Mouse (Mus musculus): Measurements from ENCODE around the gene Gm45021. TPM values are rescaled to one million over a fixed set of nuclear protein-coding genes. Genes with fewer than 3 reads are reported as not detected.
"Not testable (repeated sequence)": the region's sequence is repeated elsewhere in the genome, so short reads cannot be mapped to it uniquely, and the experiment has no call there.

The Gm45021 gene
- polyA plus RNA-seq, 1 experiment from 2014 or later = not detected

GRCm38 (mm10) chr6:48609512-48609911 lies 20.1 kb downstream of the Gm45021 start:
- TF ChIP-seq EP300 (optimal IDR thresholded peaks at IDR 0.05) (no peak), CTCF (IDR thresholded peaks at IDR 0.05; ENCODE audit: low read depth) (no peak)
- Histone ChIP-seq H3K4me2 (replicated peaks; ENCODE audit: low read depth) (no peak overlapping the region), H3K9me3 (ENCODE audit: control insufficient read depth, low read length) (no peaks in the 10 kb centered on the region), H3K27me3 (ENCODE audit: control insufficient read depth, insufficient read depth, low read length) (no peaks in the 10 kb centered on the region), H3K27ac (replicated peaks) (no peak overlapping the region), H3K4me3 (ENCODE audit: low read depth, low read length) (no peak overlapping the region), H3K4me1 (replicated peaks; ENCODE audit: control insufficient read depth, insufficient read depth) (no peaks in the 10 kb centered on the region), H3K36me3 (ENCODE audit: control insufficient read depth, insufficient read depth, low read length) (0 out of 2 replicates have a peak, but pooled peaks cover 2% of the 10 kb centered on the region), H3K9ac (ENCODE audit: low read length) (no peak overlapping the region)
- 68% methylated on average over 7 of the region's 7 CpGs for WGBS
- DNase-seq (ENCODE audit: low spot score) (no peak), ATAC-seq (ENCODE audit: low FRiP score, low TSS enrichment) (no peak)

- TF ChIP-seq EP300 (optimal IDR thresholded peaks at IDR 0.05) = no peak
- TF ChIP-seq CTCF (IDR thresholded peaks at IDR 0.05; ENCODE audit: low read depth) = peak; percentile 58
- 0 out of 2 replicates have a peak, but pooled peaks cover 2% of the 10 kb centered on the region for H3K36me3 ChIP-seq (ENCODE audit: control insufficient read depth, insufficient read depth, low read length)
- H3K9ac ChIP-seq (ENCODE audit: low read length) = no peak overlapping the region
- H3K27me3 ChIP-seq (ENCODE audit: control insufficient read depth, insufficient read depth, low read length) = no peaks in the 10 kb centered on the region
- no peak for DNase-seq (ENCODE audit: low spot score)
- WGBS = 18% methylated on average over 3 of the region's 3 CpGs
- H3K4me2 ChIP-seq (replicated peaks; ENCODE audit: low read depth) = no peak overlapping the region
- no peak; the same call in 1 of the 2 replicates for ATAC-seq (ENCODE audit: low FRiP score, low TSS enrichment)
- no peaks in the 10 kb centered on the region for H3K4me1 ChIP-seq (replicated peaks; ENCODE audit: control insufficient read depth, insufficient read depth)
- no peak overlapping the region for H3K4me3 ChIP-seq (ENCODE audit: low read depth, low read length)
- H3K27ac ChIP-seq (replicated peaks) = no peak overlapping the region
- no peaks in the 10 kb centered on the region for H3K9me3 ChIP-seq (ENCODE audit: control insufficient read depth, low read length)
Measured at GRCm38 (mm10) chr6:48610657-48611056, 21.2 kb downstream of the Gm45021 start.

GRCm38 (mm10) chr6:48613464-48613863 lies 24.1 kb downstream of the Gm45021 start:
- no peaks in the 10 kb centered on the region for H3K27me3 ChIP-seq (ENCODE audit: control insufficient read depth, insufficient read depth, low read length)
- no peaks in the 10 kb centered on the region for H3K4me1 ChIP-seq (replicated peaks; ENCODE audit: control insufficient read depth, insufficient read depth)
- WGBS = 95% methylated on average over 4 of the region's 4 CpGs
- H3K9me3 ChIP-seq (ENCODE audit: control insufficient read depth, low read length) = no peaks in the 10 kb centered on the region
- H3K36me3 ChIP-seq (ENCODE audit: control insufficient read depth, insufficient read depth, low read length) = 0 out of 2 replicates have a peak, but pooled peaks cover 2% of the 10 kb centered on the region
- H3K27ac ChIP-seq (replicated peaks) = no peak overlapping the region
- no peak overlapping the region for H3K9ac ChIP-seq (ENCODE audit: low read length)
- DNase-seq (ENCODE audit: low spot score) = no peak
- ATAC-seq (ENCODE audit: low FRiP score, low TSS enrichment) = no peak
- H3K4me3 ChIP-seq (ENCODE audit: low read depth, low read length) = no peak overlapping the region
- no peak overlapping the region for H3K4me2 ChIP-seq (replicated peaks; ENCODE audit: low read depth)
- no peak for TF ChIP-seq EP300 (optimal IDR thresholded peaks at IDR 0.05)
- no peak for TF ChIP-seq CTCF (IDR thresholded peaks at IDR 0.05; ENCODE audit: low read depth)

GRCm38 (mm10) chr6:48614756-48615155 lies 25.3 kb downstream of the Gm45021 start:
- peaks cover 8% of the 10 kb centered on the region for H3K36me3 ChIP-seq (ENCODE audit: control insufficient read depth, insufficient read depth, low read length)
- 92% methylated on average over 5 of the region's 5 CpGs for WGBS
- no peak overlapping the region for H3K9ac ChIP-seq (ENCODE audit: low read length)
- H3K4me2 ChIP-seq (replicated peaks; ENCODE audit: low read depth) = no peak overlapping the region
- H3K4me3 ChIP-seq (ENCODE audit: low read depth, low read length) = no peak overlapping the region
- no peaks in the 10 kb centered on the region for H3K4me1 ChIP-seq (replicated peaks; ENCODE audit: control insufficient read depth, insufficient read depth)
- H3K27ac ChIP-seq (replicated peaks) = no peak overlapping the region
- H3K9me3 ChIP-seq (ENCODE audit: control insufficient read depth, low read length) = no peaks in the 10 kb centered on the region
- ATAC-seq (ENCODE audit: low FRiP score, low TSS enrichment) (no peak), DNase-seq (ENCODE audit: low spot score) (no peak)
- TF ChIP-seq EP300 (optimal IDR thresholded peaks at IDR 0.05) (no peak), CTCF (IDR thresholded peaks at IDR 0.05; ENCODE audit: low read depth) (no peak)
- no peaks in the 10 kb centered on the region for H3K27me3 ChIP-seq (ENCODE audit: control insufficient read depth, insufficient read depth, low read length)

- Histone ChIP-seq H3K4me1 (replicated peaks; ENCODE audit: control insufficient read depth, insufficient read depth) (no peaks in the 10 kb centered on the region), H3K9me3 (ENCODE audit: control insufficient read depth, low read length) (no peaks in the 10 kb centered on the region)
- WGBS = 95% methylated on average over 30 of the region's 30 CpGs
Measured at GRCm38 (mm10) chr6:48620031-48620430, 30.6 kb downstream of the Gm45021 start.

GRCm38 (mm10) chr6:48622186-48622843 lies 32.9 kb downstream of the Gm45021 start:
- not testable (repeated sequence) for ATAC-seq (ENCODE audit: low FRiP score, low TSS enrichment); DNase-seq (ENCODE audit: low spot score); H3K4me3 ChIP-seq (ENCODE audit: low read depth, low read length); H3K9ac ChIP-seq (ENCODE audit: low read length); H3K27me3 ChIP-seq (ENCODE audit: control insufficient read depth, insufficient read depth, low read length); H3K9me3 ChIP-seq (ENCODE audit: control insufficient read depth, low read length); H3K27ac ChIP-seq (replicated peaks); H3K4me1 ChIP-seq (replicated peaks; ENCODE audit: control insufficient read depth, insufficient read depth); H3K4me2 ChIP-seq (replicated peaks; ENCODE audit: low read depth)
- WGBS = 88% methylated on average over 8 of the region's 8 CpGs
- H3K36me3 ChIP-seq (ENCODE audit: control insufficient read depth, insufficient read depth, low read length) = peaks cover 17% of the 10 kb centered on the region

More at GRCm38 (mm10) chr6:48620031-48620430, 30.6 kb downstream of the Gm45021 start:
- TF ChIP-seq CTCF (IDR thresholded peaks at IDR 0.05; ENCODE audit: low read depth) (no peak), EP300 (optimal IDR thresholded peaks at IDR 0.05) (no peak)
- no peak overlapping the region for H3K9ac ChIP-seq (ENCODE audit: low read length)
- no peak overlapping the region for H3K4me3 ChIP-seq (ENCODE audit: low read depth, low read length)
- H3K36me3 ChIP-seq (ENCODE audit: control insufficient read depth, insufficient read depth, low read length) = peaks cover 17% of the 10 kb centered on the region
- no peak overlapping the region for H3K4me2 ChIP-seq (replicated peaks; ENCODE audit: low read depth)
- no peaks in the 10 kb centered on the region for H3K27me3 ChIP-seq (ENCODE audit: control insufficient read depth, insufficient read depth, low read length)
- DNase-seq (ENCODE audit: low spot score) = no peak
- no peak overlapping the region for H3K27ac ChIP-seq (replicated peaks)
- no peak for ATAC-seq (ENCODE audit: low FRiP score, low TSS enrichment)

All from stomach, postnatal 0 days (tissue).